Mouse (Mus musculus): ENCODE measurements around the gene Eef1a2. TPM values are rescaled to one million over a fixed set of nuclear protein-coding genes. Genes with fewer than 3 reads are reported as not detected.

Eef1a2 gene
- total RNA-seq, 2 experiments from 2014 or later = 674 to 713 TPM

DNA sequence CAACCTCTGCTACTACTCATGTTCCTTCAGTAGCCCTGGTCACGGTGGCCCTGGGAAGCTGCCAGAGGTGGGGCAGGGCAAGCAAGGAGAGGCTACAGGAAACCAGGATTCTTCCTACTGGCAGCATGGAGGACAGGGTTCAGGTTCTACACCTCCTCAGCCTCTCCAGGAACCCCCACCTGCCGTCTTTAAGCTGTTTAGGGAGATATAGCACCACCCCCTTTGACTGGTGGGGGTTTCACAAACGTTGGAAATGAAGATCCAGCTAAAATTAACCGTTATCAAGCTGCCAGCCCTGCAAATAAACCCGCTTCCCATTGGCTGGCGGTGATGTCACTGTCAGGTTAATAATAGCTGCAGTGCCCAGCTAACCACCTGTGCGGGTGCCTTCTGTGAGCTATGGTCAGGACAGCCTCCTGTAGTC lies 2.3 kb upstream of the Eef1a2 start:
- DNase-seq (ENCODE audit: low spot score in 2 of 2) = peak; percentile 37 to 58

DNA sequence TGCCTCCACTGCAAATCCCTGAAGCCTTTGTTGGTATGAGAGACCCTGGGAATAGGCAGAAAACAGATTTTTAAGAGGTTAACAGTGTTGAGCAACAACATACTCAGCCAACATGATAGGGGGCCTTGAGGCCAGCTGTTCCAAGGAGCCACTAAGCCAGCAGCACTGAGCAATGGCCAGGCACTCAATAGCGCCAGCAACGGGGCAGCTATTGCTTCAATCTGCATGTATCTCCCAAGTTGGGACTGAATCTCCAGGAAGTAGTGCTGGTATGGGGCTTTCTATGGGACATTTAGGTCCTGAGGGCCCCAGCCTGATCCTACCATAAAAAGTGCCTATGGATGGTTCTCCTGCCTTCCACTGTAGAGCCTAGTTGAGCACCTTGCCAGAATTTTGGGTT lies 1.7 kb upstream of the Eef1a2 start:
- DNase-seq (ENCODE audit: low spot score in 2 of 2) = peak in 1 of 2 experiments; percentile 6

- no peak for DNase-seq (ENCODE audit: low spot score in 2 of 2)
Observed at GRCm38 (mm10) chr2:181157716-181158302, 995 bp upstream of the Eef1a2 start.

- peak in 1 of 2 experiments; percentile 27 for DNase-seq (ENCODE audit: low spot score in 2 of 2)
Observed at GRCm38 (mm10) chr2:181157180-181157579, 366 bp upstream of the Eef1a2 start.

DNA sequence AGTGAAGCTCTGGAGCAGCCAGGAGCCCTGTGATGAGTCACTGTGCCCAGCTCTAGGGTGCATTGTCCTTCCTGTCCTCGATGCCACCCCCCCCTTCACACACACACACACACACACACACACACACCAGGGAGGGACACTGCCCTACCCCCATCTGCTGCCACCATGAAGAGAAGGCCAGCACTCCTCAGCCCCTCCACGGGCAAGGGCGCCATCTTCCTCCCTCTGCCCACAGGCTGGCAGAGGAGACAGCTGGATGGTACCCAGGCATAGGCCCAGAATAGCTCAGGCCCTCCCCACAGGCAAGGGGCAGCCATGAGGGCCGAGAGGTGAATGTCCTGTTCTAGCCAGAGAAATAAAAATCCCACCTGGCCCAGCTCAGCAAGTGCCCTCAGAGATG lies 1.0 kb downstream of the Eef1a2 start:
- DNase-seq (ENCODE audit: low spot score in 2 of 2) = peak in 1 of 2 experiments; percentile 53

GRCm38 (mm10) chr2:181154831-181155415 lies 1.9 kb downstream of the Eef1a2 start:
- DNase-seq (ENCODE audit: low spot score in 2 of 2) = peak in 1 of 2 experiments; percentile 19

GRCm38 (mm10) chr2:181154361-181154760 lies 2.5 kb downstream of the Eef1a2 start:
- DNase-seq (ENCODE audit: low spot score in 2 of 2) = no peak

DNA sequence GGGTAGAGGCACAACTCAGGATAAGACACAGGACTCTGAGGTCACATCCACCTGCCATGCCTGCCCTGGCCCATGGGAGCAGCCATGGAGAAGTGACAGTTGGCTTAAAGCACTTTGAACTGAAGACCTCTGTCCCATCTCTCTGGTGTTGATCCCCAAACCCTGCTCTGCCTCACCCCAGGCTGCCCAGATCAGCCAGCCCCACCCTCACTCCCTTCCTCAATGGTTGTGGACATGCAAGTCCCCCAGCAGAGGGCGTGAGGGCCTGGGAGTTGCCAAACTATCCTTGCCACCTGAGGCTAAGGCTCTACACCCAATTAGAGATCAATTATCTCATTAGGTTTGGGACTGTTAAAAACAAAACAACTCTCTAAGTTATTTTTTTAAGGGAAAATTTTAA lies 3.0 kb downstream of the Eef1a2 start:
- DNase-seq (ENCODE audit: low spot score in 2 of 2) = peak in 1 of 2 experiments; percentile 49

- DNase-seq (ENCODE audit: low spot score in 2 of 2) = no peak
Observed at GRCm38 (mm10) chr2:181153131-181153530, 3.7 kb downstream of the Eef1a2 start.

GRCm38 (mm10) chr2:181152701-181153100 lies 4.1 kb downstream of the Eef1a2 start:
- peak; percentile 10 to 24 for DNase-seq (ENCODE audit: low spot score in 2 of 2)

GRCm38 (mm10) chr2:181150281-181150680 lies 6.5 kb downstream of the Eef1a2 start:
- peak; percentile 20 to 47 for DNase-seq (ENCODE audit: low spot score in 2 of 2)

DNA sequence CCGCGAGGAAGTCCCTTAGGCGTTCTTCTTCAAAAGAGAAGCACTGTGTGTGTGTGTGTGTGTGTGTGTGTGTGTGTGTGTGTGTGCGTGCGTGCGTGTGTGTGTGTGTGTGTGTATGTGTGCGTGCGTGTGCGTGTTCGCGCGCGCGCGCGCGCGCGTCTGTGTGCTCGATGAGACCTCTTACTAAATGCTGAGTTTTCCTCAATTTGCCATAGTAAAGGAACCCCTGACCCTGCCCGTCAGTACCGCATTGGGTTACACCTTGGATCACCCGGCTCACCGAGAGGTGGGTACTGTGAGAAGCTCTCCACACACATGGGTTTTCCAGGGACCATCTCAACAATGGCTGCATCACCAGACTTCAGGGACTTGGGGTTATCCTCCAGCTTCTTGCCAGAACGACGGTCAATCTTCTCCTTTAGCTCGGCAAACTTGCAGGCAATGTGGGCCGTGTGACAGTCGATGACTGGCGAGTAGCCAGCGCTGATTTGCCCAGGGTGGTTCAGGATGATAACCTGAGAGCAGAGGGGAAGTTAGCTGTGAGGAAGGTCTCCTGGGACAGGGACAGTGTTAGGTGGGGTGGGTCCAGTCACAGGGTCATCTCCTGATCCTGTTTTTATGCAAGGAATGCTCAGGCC lies 8.4 kb downstream of the Eef1a2 start:
- DNase-seq (ENCODE audit: low spot score in 2 of 2) = peak; percentile 12 to 22

GRCm38 (mm10) chr2:181147546-181148317 lies 9.1 kb downstream of the Eef1a2 start:
- peak in 1 of 2 experiments; percentile 41 for DNase-seq (ENCODE audit: low spot score in 2 of 2)

DNA sequence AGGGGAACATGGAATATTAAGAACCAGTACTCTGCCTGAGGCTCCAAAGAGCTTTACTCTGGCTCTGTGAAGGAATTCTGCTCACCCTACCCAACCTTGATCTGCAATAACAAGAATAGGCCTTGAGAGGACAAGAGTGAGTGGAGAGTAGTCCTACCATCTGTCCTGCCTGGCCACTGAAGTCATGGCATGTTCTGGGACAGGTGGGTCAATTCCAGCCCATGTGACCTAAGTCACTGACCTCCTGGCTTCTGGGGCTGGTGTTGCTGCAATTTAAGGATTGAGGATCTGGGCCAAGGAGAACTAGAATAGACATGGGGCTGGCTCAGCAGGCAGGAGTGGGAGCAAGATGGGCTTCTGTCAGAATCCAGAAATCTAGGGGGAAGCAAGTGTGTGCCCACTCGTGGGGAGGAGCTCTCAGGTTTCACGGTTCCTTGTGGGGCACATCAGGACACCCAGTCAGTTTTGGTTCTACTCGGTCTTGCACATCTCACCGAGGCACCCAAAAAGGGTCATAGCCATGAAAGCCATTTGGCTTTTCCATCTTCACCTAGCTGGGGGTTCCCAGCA lies 9.8 kb downstream of the Eef1a2 start:
- peak in 1 of 2 experiments; percentile 14 for DNase-seq (ENCODE audit: low spot score in 2 of 2)

GRCm38 (mm10) chr2:181144675-181145074 lies 12.1 kb downstream of the Eef1a2 start:
- no peak for DNase-seq (ENCODE audit: low spot score in 2 of 2)

DNA sequence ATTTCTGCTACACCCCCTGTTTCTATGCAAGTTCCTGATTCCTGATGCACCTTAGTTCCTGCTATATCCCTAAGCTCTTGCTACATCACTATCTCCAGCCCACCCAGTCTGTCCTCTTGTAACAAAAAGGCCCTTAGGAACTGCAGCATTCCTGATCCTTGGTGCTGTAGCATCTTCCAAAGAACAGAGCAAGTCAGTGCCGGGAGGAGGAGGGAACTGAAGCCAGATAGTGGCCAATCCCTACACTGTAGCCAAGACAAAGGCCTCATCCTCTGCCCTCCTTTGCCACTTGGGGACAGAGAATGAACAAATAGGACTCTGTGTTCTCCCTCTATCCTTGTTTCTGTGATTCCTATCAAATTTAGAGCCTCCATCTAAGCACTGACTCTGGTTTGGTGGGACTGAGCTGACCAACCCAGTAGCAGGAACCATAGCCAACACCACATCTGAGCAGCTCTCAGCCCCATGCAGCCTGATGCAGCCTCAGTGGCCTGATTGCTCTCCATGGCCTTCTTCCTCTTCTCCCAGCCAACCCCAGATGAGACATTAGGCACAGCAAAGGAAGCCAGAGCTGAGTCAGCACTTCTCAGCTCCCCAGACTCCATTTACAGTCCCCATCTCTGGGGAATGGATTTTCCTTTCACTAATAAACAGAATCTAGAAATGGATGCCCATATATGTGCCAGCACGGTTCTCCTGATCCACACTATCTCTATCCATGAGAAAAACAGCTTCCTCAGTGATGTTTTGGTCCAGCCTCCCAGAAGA lies 13.1 kb downstream of the Eef1a2 start:
- DNase-seq (ENCODE audit: low spot score in 2 of 2) = no peak

- no peak for DNase-seq (ENCODE audit: low spot score in 2 of 2)
Observed at GRCm38 (mm10) chr2:181142703-181143135, 14.1 kb downstream of the Eef1a2 start.

DNA sequence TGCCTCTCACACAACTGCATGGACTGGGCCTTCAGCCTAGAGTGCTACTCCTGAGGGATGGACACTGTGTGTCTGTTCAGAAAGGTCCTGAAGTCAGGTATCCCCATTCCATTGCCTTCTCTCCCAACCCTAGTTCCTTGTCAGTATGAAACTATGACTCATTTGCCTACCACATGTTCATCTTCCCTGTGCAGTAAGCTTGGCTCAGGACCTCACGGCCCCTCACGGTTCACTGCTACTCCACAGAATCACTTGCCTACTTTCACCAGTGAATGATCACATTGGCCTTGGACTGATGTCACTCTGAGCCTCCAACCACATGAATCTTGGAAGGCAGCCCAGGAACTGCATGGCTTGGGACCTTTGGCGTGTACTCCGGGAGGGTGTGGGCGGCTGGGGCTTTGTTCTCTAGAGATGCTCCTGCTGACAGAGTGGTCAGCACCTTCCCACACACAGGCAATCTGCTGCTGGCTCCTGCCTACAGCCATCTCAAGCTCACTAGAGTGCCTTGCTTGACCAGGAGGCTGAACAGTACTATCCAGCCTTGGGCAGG lies 17.1 kb downstream of the Eef1a2 start:
- no peak for DNase-seq (ENCODE audit: low spot score in 2 of 2)

- DNase-seq (ENCODE audit: low spot score in 2 of 2) = no peak
Observed at GRCm38 (mm10) chr2:181136934-181137333, 19.9 kb downstream of the Eef1a2 start.

DNA sequence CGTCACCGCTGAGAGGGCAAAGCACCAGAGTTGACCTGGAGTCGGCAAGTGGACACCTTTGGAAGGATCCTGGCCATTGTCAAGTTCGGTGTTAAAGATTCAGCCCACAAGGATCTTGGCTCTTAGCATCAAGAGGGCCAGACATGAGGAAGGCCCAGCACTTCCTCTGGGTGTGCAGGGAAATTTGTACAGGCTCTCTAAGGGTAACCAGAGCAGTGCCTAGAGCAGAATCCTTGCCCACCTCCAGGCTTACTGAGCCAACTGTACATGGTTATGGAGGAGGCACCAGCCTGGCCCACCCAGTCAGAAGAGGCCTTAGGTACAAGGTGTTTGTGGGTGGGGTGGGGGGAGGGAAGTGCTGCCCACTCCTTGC lies 21.4 kb downstream of the Eef1a2 start:
- no peak for DNase-seq (ENCODE audit: low spot score in 2 of 2)
